Mouse (Mus musculus) MEL (cell line): ENCODE results near the gene Mvb12a. TPM values are rescaled to one million over a fixed set of nuclear protein-coding genes. Genes with fewer than 3 reads are reported as not detected.

Source experiments
- DNase-seq: peaks from one replicate; pipeline ENCODE4 v3.0.0; 2011; ENCODE audit warnings: low read depth, low spot score
- H3K27ac ChIP-seq: 2 replicates; pipeline ENCODE4 v1.5.1; 2012; ENCODE audit warnings: low read depth, mild to moderate bottlenecking, control low read depth, low read length, moderate library complexity; ENCODE audit not compliant: control insufficient read depth
- H3K27me3 ChIP-seq, 2 experiments: fragments of 150-350 bp in 1 of 2; sonication (generic) in 1 of 2; 2 replicates each; pipeline ENCODE4 v1.6.1; 2012; ENCODE audit warnings: low read length in 2 of 2, mild to moderate bottlenecking in 2 of 2, improper control_type of control experiment in 1 of 2, moderate library complexity in 1 of 2; ENCODE audit not compliant: insufficient read depth in 2 of 2, control insufficient read depth in 1 of 2
- H3K36me3 ChIP-seq, 2 experiments: 2 replicates each; pipeline ENCODE4 v1.6.1; 2012 to 2014; ENCODE audit warnings: low read length in 2 of 2, improper control_type of control experiment in 1 of 2, inconsistent platforms in 1 of 2, mild to moderate bottlenecking in 1 of 2; ENCODE audit not compliant: insufficient read depth in 2 of 2, control insufficient read depth in 1 of 2
- H3K4me1 ChIP-seq, 2 experiments: fragments of 150-350 bp in 1 of 2; sonication (generic) in 1 of 2; 2 replicates each; pipeline ENCODE4 v1.6.1; 2012; ENCODE audit warnings: low read length in 2 of 2, improper control_type of control experiment in 1 of 2, mild to moderate bottlenecking in 1 of 2; ENCODE audit not compliant: insufficient read depth in 2 of 2, control insufficient read depth in 1 of 2
- H3K4me3 ChIP-seq, 2 experiments: fragments of 150-350 bp in 1 of 2; sonication (generic) in 1 of 2; 2 replicates each; pipeline ENCODE4 v1.5.1; 2012; ENCODE audit warnings: low read depth in 2 of 2, low read length in 2 of 2, mild to moderate bottlenecking in 2 of 2, moderate library complexity in 2 of 2, control low read depth in 1 of 2, improper control_type of control experiment in 1 of 2; ENCODE audit not compliant: control insufficient read depth in 1 of 2, insufficient read depth in 1 of 2
- H3K79me2 ChIP-seq: 2 replicates; pipeline ENCODE4 v1.6.1; 2012; ENCODE audit warnings: mild to moderate bottlenecking, low read length, moderate library complexity; ENCODE audit not compliant: control insufficient read depth, poor library complexity, insufficient read depth
- H3K9ac ChIP-seq: 2 replicates; pipeline ENCODE4 v1.6.1; 2012; ENCODE audit warnings: low read depth, mild to moderate bottlenecking, control low read depth, low read length, moderate library complexity; ENCODE audit not compliant: control insufficient read depth, poor library complexity, severe bottlenecking
- H3K9me3 ChIP-seq: fragments of 150-350 bp; sonication (generic); replicated peaks from 2 replicates; pipeline ENCODE4 v1.6.1; 2012; ENCODE audit warnings: mild to moderate bottlenecking, low read length, improper control_type of control experiment, moderate library complexity; ENCODE audit not compliant: insufficient read depth
- BHLHE40 ChIP-seq: IDR thresholded peaks from 2 replicates; pipeline ENCODE4 v1.6.1; 2012; ENCODE audit warnings: low read depth, mild to moderate bottlenecking, inconsistent platforms, low read length, improper control_type of control experiment, borderline replicate concordance
- CTCF ChIP-seq, 3 experiments: IDR thresholded peaks in 2 of 3; conservative IDR thresholded peaks in 1 of 3; 2 replicates each; pipeline ENCODE4 v1.5.1; 2011 to 2012; ENCODE audit warnings: low read length in 3 of 3, low read depth in 2 of 3, mild to moderate bottlenecking in 2 of 3, improper control_type of control experiment in 1 of 3, inconsistent platforms in 1 of 3, mixed read lengths in 1 of 3, moderate library complexity in 1 of 3; ENCODE audit not compliant: control insufficient read depth in 1 of 3, insufficient read depth in 1 of 3, poor library complexity in 1 of 3, severe bottlenecking in 1 of 3
- ELF1 ChIP-seq: IDR thresholded peaks from 2 replicates; pipeline ENCODE4 v1.6.1; 2014; ENCODE audit warnings: low read depth, mild to moderate bottlenecking, inconsistent platforms, low read length, improper control_type of control experiment, moderate library complexity
- EP300 ChIP-seq, 2 experiments: IDR thresholded peaks; 2 replicates each; pipeline ENCODE4 v1.6.1; 2011; ENCODE audit warnings: improper control_type of control experiment in 2 of 2, low read length in 2 of 2, low read depth in 1 of 2, mild to moderate bottlenecking in 1 of 2
- GATA1 ChIP-seq: IDR thresholded peaks from 2 replicates; pipeline ENCODE4 v1.6.1; 2011; ENCODE audit warnings: low read depth, low read length, improper control_type of control experiment
- MAX ChIP-seq: IDR thresholded peaks from 2 replicates; pipeline ENCODE4 v1.6.1; 2011; ENCODE audit warnings: low read length, improper control_type of control experiment
- MXI1 ChIP-seq: IDR thresholded peaks from 2 replicates; pipeline ENCODE4 v1.6.1; 2011; ENCODE audit warnings: mild to moderate bottlenecking, low read depth, low read length, improper control_type of control experiment
- MYB ChIP-seq: IDR thresholded peaks from 2 replicates; pipeline ENCODE4 v1.6.1; 2011; ENCODE audit warnings: mild to moderate bottlenecking, low read depth, low read length, improper control_type of control experiment
- MYC ChIP-seq: IDR thresholded peaks from 2 replicates; pipeline ENCODE4 v1.6.1; 2011; ENCODE audit warnings: low read depth, mild to moderate bottlenecking, low read length, improper control_type of control experiment, moderate library complexity
- NELFE ChIP-seq: IDR thresholded peaks from 2 replicates; pipeline ENCODE4 v1.6.1; 2011; ENCODE audit warnings: low read depth, low read length, improper control_type of control experiment
- POLR2A ChIP-seq, 2 experiments: IDR thresholded peaks; 2 replicates each; pipeline ENCODE4 v1.6.1; 2011 to 2012; ENCODE audit warnings: low read length in 2 of 2, mild to moderate bottlenecking in 2 of 2, control low read depth in 1 of 2, improper control_type of control experiment in 1 of 2, low read depth in 1 of 2, moderate library complexity in 1 of 2; ENCODE audit not compliant: control insufficient read depth in 1 of 2, insufficient read depth in 1 of 2, poor library complexity in 1 of 2
- TBP ChIP-seq: IDR thresholded peaks from 2 replicates; pipeline ENCODE4 v1.8.0; 2011; ENCODE audit warnings: low read depth, low read length, improper control_type of control experiment
- TCF12 ChIP-seq: IDR thresholded peaks from 2 replicates; pipeline ENCODE4 v1.6.1; 2014; ENCODE audit warnings: low read depth, mild to moderate bottlenecking, inconsistent platforms, low read length, improper control_type of control experiment, moderate library complexity
- UBTF ChIP-seq: IDR thresholded peaks from 2 replicates; pipeline ENCODE4 v1.6.1; 2012; ENCODE audit warnings: low read depth, mild to moderate bottlenecking, inconsistent platforms, low read length, improper control_type of control experiment, moderate library complexity, borderline replicate concordance; ENCODE audit not compliant: insufficient read depth
- USF1 ChIP-seq: IDR thresholded peaks from 2 replicates; pipeline ENCODE4 v1.6.1; 2014; ENCODE audit warnings: low read depth, mild to moderate bottlenecking, inconsistent platforms, low read length, improper control_type of control experiment, moderate library complexity
- ZC3H11A ChIP-seq: IDR thresholded peaks from 2 replicates; pipeline ENCODE4 v1.6.1; 2012; ENCODE audit warnings: low read depth, mild to moderate bottlenecking, inconsistent platforms, low read length, improper control_type of control experiment
- ZKSCAN1 ChIP-seq: IDR thresholded peaks from 2 replicates; pipeline ENCODE4 v1.6.1; 2012; ENCODE audit warnings: low read depth, mild to moderate bottlenecking, inconsistent platforms, low read length, improper control_type of control experiment, moderate library complexity
- ZMIZ1 ChIP-seq: IDR thresholded peaks from 2 replicates; pipeline ENCODE4 v1.6.1; 2012; ENCODE audit warnings: low read depth, mild to moderate bottlenecking, inconsistent platforms, low read length, improper control_type of control experiment, moderate library complexity
- ZNF384 ChIP-seq: IDR thresholded peaks from 2 replicates; pipeline ENCODE4 v1.6.1; 2012; ENCODE audit warnings: low read depth, mild to moderate bottlenecking, inconsistent platforms, low read length, improper control_type of control experiment
- polyA plus RNA-seq, 2 experiments: library from polyadenylated mRNA; stranded (reverse) in 1 of 2; unstranded in 1 of 2; fragments of >175 nt in 1 of 2; fragments of >200 nt in 1 of 2; gene quantifications; 2 replicates each; pipeline versions ENCODE4 v1.2.1 to v1.2.4; 2012; ENCODE audit warnings: low replicate concordance in 2 of 2, low read depth in 1 of 2; ENCODE audit not compliant: insufficient read length in 2 of 2, insufficient read depth in 1 of 2, missing spikeins in 1 of 2
- total RNA-seq: library from RNA; depleted of rRNA; stranded (reverse); fragments of 300-350 nt; gene quantifications from 2 replicates; pipeline ENCODE4 v1.2.3, GENCODE M21; 2012

Gene Mvb12a
- total and polyA plus RNA-seq, 3 experiments = 46.5 to 67.3 TPM; not detected in 1

GRCm38 (mm10) chr8:71592374-71593170 lies 49.9 kb downstream of the Mvb12a start:
- DNase-seq = no peak
- Histone ChIP-seq H3K9ac (peak overlapping the region; percentile 89), H3K4me1 (peaks cover 9 to 28% of the 10 kb centered on the region in 2 experiments), H3K27ac (peak overlapping the region; percentile 93), H3K4me3 (peak overlapping the region; percentile 79 to 87), H3K27me3 (no peaks in the 10 kb centered on the region), H3K9me3 (no peaks in the 10 kb centered on the region), H3K79me2 (peaks cover 21% of the 10 kb centered on the region), H3K36me3 (peaks cover 0 to 12% of the 10 kb centered on the region in 2 experiments; a peak in 3 of 4 replicates)
- TF ChIP-seq NELFE (no peak), CTCF (IDR thresholded peaks at IDR 0.05 in 2 of 3, conservative IDR thresholded peaks at IDR 0.05 in 1 of 3; ENCODE audit: control insufficient read depth in 1 of 3, insufficient read depth in 1 of 3, low read depth in 2 of 3, low read length in 3 of 3, poor library complexity in 1 of 3, severe bottlenecking in 1 of 3) (no peak), MYC (peak; percentile 36; the same call in 1 of the 2 replicates), UBTF (no peak), TCF12 (no peak), ZNF384 (no peak), BHLHE40 (no peak), ZKSCAN1 (no peak), GATA1 (no peak), POLR2A (IDR thresholded peaks at IDR 0.05; ENCODE audit: control insufficient read depth in 1 of 2, insufficient read depth in 1 of 2, low read depth in 1 of 2, low read length in 2 of 2, poor library complexity in 1 of 2) (peak in 1 of 2 experiments; percentile 13; a peak in 1 of 4 replicates), EP300 (IDR thresholded peaks at IDR 0.05; ENCODE audit: low read depth in 1 of 2, low read length in 2 of 2) (no peak), MXI1 (peak; percentile 26; the same call in 1 of the 2 replicates), ZC3H11A (no peak), MAX (no peak), ZMIZ1 (no peak), ELF1 (no peak), USF1 (0 out of 2 replicates have a peak, but pooled peaks have one; percentile 1), MYB (no peak), TBP (0 out of 2 replicates have a peak, but pooled peaks have one; percentile 11)
